Mouse (Mus musculus) intestine, embryonic 16.5 days (tissue): ENCODE measurements around the gene Cchcr1. TPM values are rescaled to one million over a fixed set of nuclear protein-coding genes. Genes with fewer than 3 reads are reported as not detected.
A peak's percentile ranks its signal among the peaks of the same experiment; 100 is the strongest.
"Not testable (repeated sequence)": the region's sequence is repeated elsewhere in the genome, so short reads cannot be mapped to it uniquely, and the experiment has no call there.

ENCODE experiments used
- ATAC-seq: fragments of 200-750 bp; cut with Nextera tagmentation; 2 replicates; pipeline ENCODE4 v1.8.0; 2017; ENCODE audit warnings: moderate TSS enrichment, moderate library complexity
- H3K27ac ChIP-seq: fragments of 300-500 bp; sonication (generic); 2 replicates; pipeline ENCODE4 v1.5.1; 2014; ENCODE audit warnings: mild to moderate bottlenecking, low read length
- H3K27me3 ChIP-seq: fragments of 300-500 bp; sonication (generic); replicated peaks from 2 replicates; pipeline ENCODE4 v1.6.1; 2014; ENCODE audit warnings: low read length, control low read depth, mixed read lengths; ENCODE audit not compliant: control insufficient read depth, insufficient read depth
- H3K36me3 ChIP-seq: fragments of 300-500 bp; sonication (generic); 2 replicates; pipeline ENCODE4 v1.6.1; 2014; ENCODE audit warnings: low read length, control low read depth; ENCODE audit not compliant: control insufficient read depth, insufficient read depth
- H3K4me1 ChIP-seq: fragments of 300-500 bp; sonication (generic); 2 replicates; pipeline ENCODE4 v1.6.1; 2014; ENCODE audit warnings: low read length, control low read depth, mixed read lengths; ENCODE audit not compliant: control insufficient read depth, insufficient read depth
- H3K4me2 ChIP-seq: fragments of 300-500 bp; sonication (generic); 2 replicates; pipeline ENCODE4 v1.6.1; 2014; ENCODE audit warnings: low read depth, low read length, control low read depth
- H3K4me3 ChIP-seq: fragments of 300-500 bp; sonication (generic); 2 replicates; pipeline ENCODE4 v1.5.1; 2014; ENCODE audit warnings: mild to moderate bottlenecking, low read length
- H3K9ac ChIP-seq: fragments of 300-500 bp; sonication (generic); 2 replicates; pipeline ENCODE4 v1.6.1; 2014; ENCODE audit warnings: low read depth, low read length
- H3K9me3 ChIP-seq: fragments of 300-500 bp; sonication (generic); 2 replicates; pipeline ENCODE4 v1.6.1; 2016; ENCODE audit warnings: low read length, control low read depth; ENCODE audit not compliant: control insufficient read depth
- WGBS: fragments of 180-500 bp; shearing (Covaris S2); extraction: QIAGEN DNeasy Blood & Tissue Kit; methylation state at CpG from one replicate; pipeline ENCODE4 v1.1.7; 2014; 5-methylcytosine and 5-hydroxymethylcytosine counted together
- polyA plus RNA-seq: library from polyadenylated mRNA; unstranded; fragments of >200 nt; fragmentation: Nextera tagmentation; extraction: Ambion mirVana; gene quantifications from 2 replicates; pipeline ENCODE4 v1.2.1, GENCODE M21; 2015

The Cchcr1 gene
- polyA plus RNA-seq, 1 experiment from 2014 or later: 15.7 TPM

DNA sequence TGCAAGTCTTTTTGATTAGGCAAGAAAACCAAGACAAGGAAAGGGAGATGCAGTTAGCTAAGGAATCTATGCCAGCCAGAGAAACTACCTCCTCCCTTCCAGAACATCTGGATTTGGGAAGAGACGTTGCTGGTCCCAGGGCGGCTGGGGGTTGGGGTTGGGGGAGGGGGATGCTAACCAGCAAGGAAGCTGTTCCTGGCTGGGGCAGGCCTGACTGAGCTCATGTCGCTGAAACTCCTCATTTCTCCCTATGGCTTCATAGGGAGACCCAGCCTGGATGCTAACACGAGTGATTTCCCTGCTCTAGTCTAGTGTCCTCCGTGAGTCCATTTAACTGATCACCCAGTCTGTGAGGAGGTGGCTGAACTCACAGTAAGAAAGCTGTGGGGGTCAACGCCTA, 14.7 kb upstream of the Cchcr1 start:
- Histone ChIP-seq H3K9ac (no peak overlapping the region), H3K27me3 (peaks cover 3% of the 10 kb centered on the region; the same call in 1 of the 2 replicates), H3K36me3 (no peaks in the 10 kb centered on the region), H3K27ac (no peak overlapping the region), H3K4me1 (no peaks in the 10 kb centered on the region; the same call in 1 of the 2 replicates), H3K9me3 (no peaks in the 10 kb centered on the region), H3K4me2 (no peak overlapping the region), H3K4me3 (no peak overlapping the region)
- WGBS: 25% methylated on average over 6 of the region's 6 CpGs
- no peak for ATAC-seq

DNA sequence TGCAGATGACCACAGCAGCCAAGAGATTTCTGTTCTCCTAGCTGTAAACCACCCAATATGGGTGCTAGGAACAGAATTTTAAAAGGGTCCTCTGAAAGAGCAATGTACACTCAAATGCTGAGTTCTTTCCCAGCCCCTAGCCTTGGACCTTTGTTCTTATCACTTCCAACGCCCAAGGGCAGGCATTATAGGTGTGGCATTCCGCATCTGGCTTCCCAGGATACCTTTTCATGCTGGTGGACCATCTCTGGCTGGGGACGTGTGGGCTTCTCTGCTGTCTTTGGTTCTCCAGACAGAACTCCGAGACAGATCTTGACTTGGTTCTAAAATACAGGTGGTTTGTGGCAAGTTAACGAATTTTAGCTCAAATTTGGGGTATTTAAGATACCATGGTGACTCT, 14.1 kb upstream of the Cchcr1 start:
- no peaks in the 10 kb centered on the region for H3K9me3 ChIP-seq
- no peaks in the 10 kb centered on the region for H3K36me3 ChIP-seq
- H3K9ac ChIP-seq: no peak overlapping the region
- H3K27ac ChIP-seq: no peak overlapping the region
- H3K4me3 ChIP-seq: no peak overlapping the region
- no peak for ATAC-seq
- peaks cover 3% of the 10 kb centered on the region; the same call in 1 of the 2 replicates for H3K27me3 ChIP-seq
- 53% methylated on average over 5 of the region's 5 CpGs for WGBS
- H3K4me2 ChIP-seq: no peak overlapping the region
- no peaks in the 10 kb centered on the region; the same call in 1 of the 2 replicates for H3K4me1 ChIP-seq

DNA sequence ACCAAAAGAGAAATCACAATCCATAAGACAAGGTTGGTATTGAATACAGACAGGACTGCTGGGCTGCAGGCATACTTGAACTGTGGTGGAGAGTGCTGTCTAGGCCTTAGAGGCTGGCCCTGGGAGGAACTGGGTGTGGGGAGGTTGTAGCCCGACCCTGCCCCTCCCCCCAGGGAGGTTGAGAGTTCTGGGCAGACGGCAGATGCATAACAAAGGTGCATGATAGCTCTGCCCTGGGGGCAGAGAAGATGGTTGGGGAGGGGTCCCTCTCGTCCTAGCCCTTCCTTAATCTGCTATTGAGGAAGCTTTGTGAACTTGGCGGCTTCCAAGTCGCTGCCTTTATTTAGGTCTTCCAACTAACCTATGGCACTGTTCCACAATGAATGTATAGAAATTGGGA, 13.1 kb upstream of the Cchcr1 start:
- no peak overlapping the region for H3K27ac ChIP-seq
- no peaks in the 10 kb centered on the region; the same call in 1 of the 2 replicates for H3K4me1 ChIP-seq
- H3K9me3 ChIP-seq: no peaks in the 10 kb centered on the region
- no peak overlapping the region for H3K4me2 ChIP-seq
- H3K9ac ChIP-seq: no peak overlapping the region
- peaks cover 3% of the 10 kb centered on the region; the same call in 1 of the 2 replicates for H3K27me3 ChIP-seq
- no peak for ATAC-seq
- 37% methylated on average over 5 of the region's 5 CpGs for WGBS
- H3K4me3 ChIP-seq: no peak overlapping the region
- H3K36me3 ChIP-seq: no peaks in the 10 kb centered on the region

DNA sequence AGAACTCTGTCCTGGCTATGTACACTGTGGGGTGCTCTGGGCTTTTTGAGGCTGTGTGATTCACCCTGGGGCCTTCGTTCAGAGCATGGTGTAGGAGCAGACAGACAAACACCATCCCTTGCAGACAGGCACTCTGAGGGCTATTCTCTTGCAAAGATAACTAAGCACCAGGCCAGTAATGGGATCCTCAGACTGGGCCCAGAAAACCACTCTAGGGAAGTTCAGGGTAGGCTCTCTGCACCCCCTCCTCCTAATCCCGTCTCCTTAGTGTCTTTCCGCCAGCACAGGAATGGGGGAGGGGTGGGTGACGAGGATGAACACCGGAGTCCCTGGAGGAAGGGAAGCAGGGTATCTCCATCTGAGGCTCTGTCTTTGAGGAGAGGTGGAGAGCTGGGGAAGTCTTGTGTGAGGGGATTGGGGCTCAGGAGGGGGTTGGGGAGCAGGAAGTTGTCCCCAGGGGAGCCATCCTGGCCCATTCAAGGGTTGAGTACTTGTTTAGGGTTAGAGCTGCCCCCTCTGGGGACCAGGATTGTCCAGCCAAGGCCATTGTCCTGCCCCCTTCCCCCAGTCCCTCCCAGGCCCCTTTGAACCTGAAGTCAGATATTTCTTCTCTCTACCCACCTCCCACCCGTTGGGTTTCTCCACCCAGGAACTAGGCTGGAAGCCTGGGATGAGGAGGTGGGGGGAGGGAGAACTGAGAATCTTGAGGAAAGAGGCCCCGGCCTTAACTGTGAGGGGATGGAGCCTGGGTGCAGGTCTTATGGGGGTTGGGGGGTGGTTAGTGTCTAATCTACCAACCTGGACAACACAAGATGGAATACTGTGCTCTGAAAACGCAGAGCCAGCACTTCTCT, 12.0 kb upstream of the Cchcr1 start:
- H3K4me1 ChIP-seq: no peaks in the 10 kb centered on the region; the same call in 1 of the 2 replicates

GRCm38 (mm10) chr17:35505776-35506175, 11.1 kb upstream of the Cchcr1 start, which contains the start of gene Pou5f1:
Gene Pou5f1, plus strand, starts transcription at chr17:35506018.
- no peak for ATAC-seq
- no peaks in the 10 kb centered on the region; the same call in 1 of the 2 replicates for H3K4me1 ChIP-seq
- no peak within 1 kb of the TSS for H3K4me3 ChIP-seq
- H3K9ac ChIP-seq: no peak within 1 kb of the TSS
- no peak within 1 kb of the TSS for H3K4me2 ChIP-seq
- H3K9me3 ChIP-seq: no peaks in the 10 kb centered on the region
- WGBS: 57% methylated on average over 13 of the region's 13 CpGs
- H3K27me3 ChIP-seq: peaks cover 3% of the 10 kb centered on the region; the same call in 1 of the 2 replicates
- no peaks in the 10 kb centered on the region for H3K36me3 ChIP-seq
- no peak within 1 kb of the TSS for H3K27ac ChIP-seq

More for the DNA sequence above, 12.0 kb upstream of the Cchcr1 start:
- ATAC-seq: no peak
- 43% methylated on average over 8 of the region's 8 CpGs for WGBS
- no peak overlapping the region for H3K27ac ChIP-seq
- no peak overlapping the region for H3K4me2 ChIP-seq
- no peak overlapping the region for H3K4me3 ChIP-seq
- H3K9me3 ChIP-seq: no peaks in the 10 kb centered on the region
- H3K9ac ChIP-seq: no peak overlapping the region
- H3K27me3 ChIP-seq: peaks cover 3% of the 10 kb centered on the region; the same call in 1 of the 2 replicates
- H3K36me3 ChIP-seq: no peaks in the 10 kb centered on the region

- Histone ChIP-seq H3K9me3 (no peaks in the 10 kb centered on the region), H3K36me3 (no peaks in the 10 kb centered on the region), H3K4me2 (no peak overlapping the region), H3K27ac (no peak overlapping the region), H3K4me1 (no peaks in the 10 kb centered on the region; the same call in 1 of the 2 replicates), H3K27me3 (peaks cover 3% of the 10 kb centered on the region; the same call in 1 of the 2 replicates), H3K9ac (no peak overlapping the region), H3K4me3 (no peak overlapping the region)
- WGBS: 26% methylated on average over 10 of the region's 10 CpGs
- no peak for ATAC-seq
Observed at GRCm38 (mm10) chr17:35506881-35507280, 10.0 kb upstream of the Cchcr1 start.

GRCm38 (mm10) chr17:35507556-35508260, 9.2 kb upstream of the Cchcr1 start:
- H3K27ac ChIP-seq: no peak overlapping the region
- 37% methylated on average over 13 of the region's 13 CpGs for WGBS
- H3K4me3 ChIP-seq: no peak overlapping the region
- H3K36me3 ChIP-seq: no peaks in the 10 kb centered on the region
- ATAC-seq: no peak
- peaks cover 3% of the 10 kb centered on the region; the same call in 1 of the 2 replicates for H3K27me3 ChIP-seq
- no peak overlapping the region for H3K9ac ChIP-seq
- H3K4me1 ChIP-seq: no peaks in the 10 kb centered on the region; the same call in 1 of the 2 replicates
- no peak overlapping the region for H3K4me2 ChIP-seq
- H3K9me3 ChIP-seq: no peaks in the 10 kb centered on the region

- 54% methylated on average over 5 of the region's 5 CpGs for WGBS
- not testable (repeated sequence) for H3K4me3 ChIP-seq, H3K9me3 ChIP-seq, H3K27ac ChIP-seq, H3K4me2 ChIP-seq, H3K4me1 ChIP-seq, H3K9ac ChIP-seq, ATAC-seq, H3K27me3 ChIP-seq, H3K36me3 ChIP-seq
Observed at GRCm38 (mm10) chr17:35508279-35508678, 8.6 kb upstream of the Cchcr1 start.

DNA sequence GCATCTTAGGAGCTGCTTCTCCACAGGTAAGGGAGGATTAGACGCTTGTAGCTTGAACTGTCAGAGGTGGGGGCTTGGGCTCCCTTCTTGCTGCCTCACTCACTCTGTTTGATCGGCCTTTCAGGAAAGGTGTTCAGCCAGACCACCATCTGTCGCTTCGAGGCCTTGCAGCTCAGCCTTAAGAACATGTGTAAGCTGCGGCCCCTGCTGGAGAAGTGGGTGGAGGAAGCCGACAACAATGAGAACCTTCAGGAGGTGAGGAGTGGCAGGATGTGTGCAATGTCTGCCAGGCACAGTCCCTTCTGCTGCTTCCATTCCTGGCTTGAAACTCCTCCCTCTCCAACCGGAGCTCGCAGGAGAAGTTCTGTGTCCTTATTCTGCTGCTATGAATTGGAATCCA, 7.6 kb upstream of the Cchcr1 start:
- no peaks in the 10 kb centered on the region for H3K9me3 ChIP-seq
- WGBS: 22% methylated on average over 8 of the region's 8 CpGs
- peak; percentile 41; the same call in 1 of the 2 replicates for ATAC-seq

More for the DNA sequence above, 7.6 kb upstream of the Cchcr1 start:
- Histone ChIP-seq H3K27me3 (peaks cover 3% of the 10 kb centered on the region; the same call in 1 of the 2 replicates), H3K27ac (no peak overlapping the region), H3K4me3 (no peak overlapping the region), H3K36me3 (no peaks in the 10 kb centered on the region), H3K4me1 (peaks cover 3% of the 10 kb centered on the region; the same call in 1 of the 2 replicates), H3K9ac (no peak overlapping the region), H3K4me2 (no peak overlapping the region)
